Mouse (Mus musculus) lung, postnatal 10 days (tissue): ENCODE data around the gene Rfxap.

Experiments used
- DNase-seq: peaks from one replicate; pipeline ENCODE4 v3.0.0; 2021

The Rfxap gene

DNA sequence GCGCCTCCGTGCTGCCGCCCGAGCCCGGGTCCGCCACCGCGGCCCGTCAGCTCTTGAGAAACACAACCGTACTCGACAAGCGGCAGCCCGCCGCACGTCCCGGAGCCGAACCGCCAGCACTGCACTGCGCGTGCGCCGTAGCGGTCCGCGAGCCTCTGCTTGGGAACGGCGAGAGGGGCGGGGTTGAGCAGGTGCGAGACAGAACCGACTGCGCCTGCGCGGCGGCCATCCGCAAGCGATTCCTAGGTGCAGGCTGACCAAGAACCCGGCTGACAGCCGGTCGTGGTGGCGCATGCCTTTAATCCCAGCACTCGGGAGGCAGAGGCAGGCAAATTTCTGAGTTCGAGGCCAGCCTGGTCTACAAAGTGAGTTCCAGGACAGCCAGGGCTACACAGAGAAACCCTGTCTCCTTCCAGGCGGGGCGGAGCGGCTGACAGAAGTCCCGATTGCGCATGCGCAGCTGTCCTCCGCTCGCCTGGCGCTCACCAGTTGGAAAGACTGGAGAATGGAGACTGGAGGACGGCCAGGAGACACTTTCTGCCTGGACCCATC, at the start of gene Rfxap:
TSS of gene Rfxap (minus strand) at position 126 of the 552 bp plus-strand sequence.
- peak; percentile 96 for DNase-seq

DNA sequence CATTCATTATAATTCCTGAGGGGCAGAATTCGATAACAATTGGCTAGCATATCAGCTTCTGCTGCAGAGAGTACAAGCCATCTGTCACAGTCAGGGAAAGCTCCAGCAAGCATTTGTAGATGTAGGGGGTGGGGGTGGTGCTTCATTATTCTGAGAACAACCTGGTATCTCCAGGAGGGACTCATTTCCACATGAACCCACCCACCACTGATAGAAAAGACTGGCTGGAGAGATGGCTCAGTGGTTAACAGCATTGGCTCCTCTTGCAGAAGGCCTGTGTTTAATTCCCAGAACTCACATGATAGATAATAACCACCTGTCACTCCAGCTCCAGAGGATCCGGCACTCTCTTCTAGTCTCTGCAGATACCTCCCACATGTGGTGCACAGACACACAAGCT, 27.8 kb upstream of the Rfxap start:
- no peak for DNase-seq

DNA sequence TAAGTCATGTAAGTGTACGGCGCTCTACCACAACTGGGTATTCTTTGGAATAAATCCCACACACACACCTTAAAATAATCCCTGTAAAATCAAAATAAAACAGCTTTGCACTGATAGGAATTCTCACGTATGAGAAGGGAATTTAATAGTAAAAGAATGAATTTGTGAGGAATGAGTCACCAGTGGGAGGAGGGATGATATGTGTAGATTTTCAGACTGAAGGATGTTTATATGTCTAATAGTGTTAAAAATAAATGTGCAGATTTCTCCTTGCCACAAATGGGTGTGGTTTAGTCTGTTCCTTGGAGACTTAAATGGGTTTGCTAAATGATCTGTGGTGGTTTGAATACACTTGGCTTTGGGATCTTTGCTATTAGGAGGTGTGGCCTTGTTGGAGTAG, 24.9 kb upstream of the Rfxap start:
- DNase-seq, result no peak

- no peak for DNase-seq
These were observed 14.9 kb upstream of the Rfxap start for GRCm38 (mm10) chr3:54822526-54822925.

GRCm38 (mm10) chr3:54815292-54815691, 7.7 kb upstream of the Rfxap start:
- DNase-seq, result peak; percentile 57

DNA sequence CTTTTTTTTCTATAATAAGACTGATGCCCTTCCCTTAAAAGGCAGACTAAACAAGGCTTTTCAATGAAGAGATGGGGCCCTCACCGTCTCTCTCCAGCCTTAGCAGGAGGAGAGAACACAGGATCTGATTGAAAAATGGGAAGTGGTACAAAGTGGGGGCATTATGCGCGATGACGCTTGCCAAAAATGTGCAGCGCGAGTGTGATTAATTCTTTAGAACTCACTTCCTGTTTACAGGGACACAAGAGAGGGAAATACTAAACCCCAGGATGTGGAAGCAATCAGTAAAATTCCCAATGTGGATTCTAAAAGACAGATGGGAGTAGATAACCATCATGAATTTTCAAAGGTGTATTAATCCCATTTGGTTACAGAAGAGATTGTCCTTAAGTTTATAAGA, 7.0 kb upstream of the Rfxap start:
- no peak for DNase-seq

DNA sequence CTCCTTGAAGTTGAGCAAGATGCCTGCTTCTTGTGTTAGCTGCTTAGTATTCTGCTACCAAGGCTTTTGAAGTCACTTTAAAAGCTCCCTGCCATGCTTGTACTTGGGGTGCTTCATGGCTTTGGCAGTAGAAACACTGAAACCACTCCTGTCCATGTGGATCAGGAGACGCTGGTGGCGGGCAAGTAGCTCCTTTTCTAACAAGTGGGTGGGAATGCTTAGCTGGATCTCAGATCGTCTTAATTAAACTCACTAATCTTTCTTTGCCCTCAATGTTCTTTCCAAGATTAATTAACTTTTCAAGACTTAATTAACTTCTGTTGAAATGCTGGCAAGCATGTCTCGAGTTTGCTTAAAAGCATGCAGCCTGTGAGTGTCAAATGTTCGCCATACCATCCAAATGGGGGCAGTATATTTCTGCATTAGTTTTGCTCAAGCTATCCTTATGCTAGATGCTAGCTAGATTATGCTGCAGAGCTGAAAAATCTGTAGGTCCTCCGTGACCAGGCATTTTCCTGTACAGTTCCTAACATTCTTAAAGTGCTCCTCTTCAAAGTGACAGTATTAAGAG, 5.9 kb upstream of the Rfxap start:
- no peak for DNase-seq

DNA sequence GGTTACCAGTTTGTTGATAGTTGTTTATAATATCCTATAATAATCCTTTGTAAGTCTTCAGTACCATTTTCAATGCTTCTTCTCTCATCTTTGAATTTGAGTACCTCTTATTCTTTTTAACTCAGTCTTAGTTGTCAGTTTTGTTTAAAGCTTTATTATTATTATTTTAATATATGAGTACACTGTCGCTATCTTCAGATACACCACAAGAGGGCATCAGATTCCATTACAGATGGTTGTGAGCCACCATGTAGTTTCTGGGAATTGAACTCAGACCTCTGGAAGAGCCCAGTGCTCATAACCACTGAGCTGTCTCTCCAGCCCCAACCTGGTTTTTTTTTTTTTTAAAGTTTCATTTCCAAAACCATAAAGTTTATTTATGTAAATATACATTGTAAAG, 4.0 kb upstream of the Rfxap start:
- no peak for DNase-seq

GRCm38 (mm10) chr3:54809111-54809510, 1.5 kb upstream of the Rfxap start:
- DNase-seq, result no peak

DNA sequence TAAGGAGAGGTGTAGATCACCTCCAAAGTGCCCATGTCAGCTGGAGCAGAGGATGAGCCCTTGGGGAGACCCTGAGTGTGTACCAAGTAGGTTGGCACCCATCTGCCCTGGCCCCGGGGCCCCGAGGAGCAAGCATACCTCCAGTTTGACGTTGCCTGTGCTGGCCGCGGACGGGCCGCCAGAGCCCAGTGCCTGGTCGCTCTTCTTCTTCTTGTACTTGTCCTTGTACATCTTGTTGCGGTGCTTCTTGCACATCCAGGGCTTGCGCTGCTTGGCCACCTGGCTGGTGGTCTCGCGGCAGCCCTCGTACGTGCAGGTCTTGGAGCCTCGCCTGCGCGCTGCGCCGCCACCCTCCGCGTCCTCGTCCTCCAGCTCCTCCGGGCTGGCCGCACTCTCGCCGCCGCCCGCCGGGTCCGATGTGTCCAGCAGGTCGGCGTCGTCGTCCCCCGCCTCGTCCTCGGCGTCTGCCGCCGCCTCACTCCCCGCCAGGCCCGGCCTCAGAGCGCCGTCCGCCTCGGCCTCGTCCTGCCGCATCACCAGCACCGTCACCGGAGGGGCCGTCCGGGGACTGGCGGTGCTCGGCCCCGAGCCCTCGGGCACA, 430 bp downstream of the Rfxap start:
- no peak for DNase-seq

GRCm38 (mm10) chr3:54803713-54804112, 3.9 kb downstream of the Rfxap start:
- no peak for DNase-seq

DNA sequence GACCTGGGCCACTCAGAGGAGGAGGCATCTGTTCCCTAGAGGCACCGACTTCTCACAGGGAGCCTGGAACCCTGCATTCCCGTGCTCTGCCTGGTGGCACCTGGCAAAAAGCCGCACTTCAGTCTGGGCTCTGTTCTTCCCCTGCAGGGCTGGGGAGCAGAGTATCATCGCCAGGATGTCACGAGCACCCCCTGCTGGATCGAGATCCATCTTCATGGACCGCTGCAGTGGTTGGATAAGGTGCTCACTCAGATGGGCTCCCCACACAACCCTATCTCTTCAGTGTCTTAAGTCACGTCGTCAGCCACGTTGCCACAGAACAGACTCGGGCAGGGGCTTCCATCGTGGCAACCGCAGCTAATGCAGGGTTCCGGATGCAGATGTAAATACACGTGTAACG, 10.4 kb downstream of the Rfxap start:
- DNase-seq, result peak; percentile 67

DNA sequence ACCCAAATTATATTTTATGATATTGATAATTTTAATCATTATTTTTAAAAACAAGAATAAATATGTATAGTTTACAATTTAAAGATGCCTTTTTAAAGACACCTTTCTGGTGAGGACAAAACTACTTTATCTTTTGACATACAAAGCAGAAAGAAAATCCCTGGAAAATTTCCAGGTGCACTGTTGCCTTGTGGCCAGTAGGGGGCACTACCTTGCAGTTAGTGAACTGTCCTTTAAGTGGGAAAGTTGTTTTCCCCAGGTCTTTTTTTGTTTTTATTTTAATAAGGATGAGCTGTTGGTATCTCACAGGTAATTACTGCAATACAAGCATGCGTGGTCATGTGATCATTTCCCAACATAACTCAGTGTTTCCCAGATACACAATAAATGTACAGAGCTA, 11.8 kb downstream of the Rfxap start:
- peak; percentile 43 for DNase-seq

GRCm38 (mm10) chr3:54795379-54795778, 12.2 kb downstream of the Rfxap start:
- DNase-seq, result no peak

DNA sequence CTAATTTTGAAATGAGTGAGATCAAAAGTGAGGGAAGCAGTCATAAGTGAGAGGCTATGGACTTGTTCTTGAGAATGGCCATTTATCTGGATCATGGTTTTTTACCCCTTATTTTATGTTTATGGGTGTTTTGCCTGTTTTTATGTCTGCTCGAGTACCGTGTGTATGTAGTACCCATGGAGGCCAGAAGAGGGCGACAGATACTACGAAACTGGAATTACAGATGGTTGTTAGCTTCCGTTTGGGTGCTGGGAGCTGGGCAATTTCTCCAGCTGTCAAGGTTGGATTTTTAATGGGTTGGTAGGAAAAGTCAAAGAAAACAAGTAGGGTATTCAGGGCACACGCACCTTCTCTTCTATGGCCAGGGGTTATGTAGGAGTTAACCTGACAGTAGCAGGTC, 13.8 kb downstream of the Rfxap start:
- DNase-seq, result no peak

DNA sequence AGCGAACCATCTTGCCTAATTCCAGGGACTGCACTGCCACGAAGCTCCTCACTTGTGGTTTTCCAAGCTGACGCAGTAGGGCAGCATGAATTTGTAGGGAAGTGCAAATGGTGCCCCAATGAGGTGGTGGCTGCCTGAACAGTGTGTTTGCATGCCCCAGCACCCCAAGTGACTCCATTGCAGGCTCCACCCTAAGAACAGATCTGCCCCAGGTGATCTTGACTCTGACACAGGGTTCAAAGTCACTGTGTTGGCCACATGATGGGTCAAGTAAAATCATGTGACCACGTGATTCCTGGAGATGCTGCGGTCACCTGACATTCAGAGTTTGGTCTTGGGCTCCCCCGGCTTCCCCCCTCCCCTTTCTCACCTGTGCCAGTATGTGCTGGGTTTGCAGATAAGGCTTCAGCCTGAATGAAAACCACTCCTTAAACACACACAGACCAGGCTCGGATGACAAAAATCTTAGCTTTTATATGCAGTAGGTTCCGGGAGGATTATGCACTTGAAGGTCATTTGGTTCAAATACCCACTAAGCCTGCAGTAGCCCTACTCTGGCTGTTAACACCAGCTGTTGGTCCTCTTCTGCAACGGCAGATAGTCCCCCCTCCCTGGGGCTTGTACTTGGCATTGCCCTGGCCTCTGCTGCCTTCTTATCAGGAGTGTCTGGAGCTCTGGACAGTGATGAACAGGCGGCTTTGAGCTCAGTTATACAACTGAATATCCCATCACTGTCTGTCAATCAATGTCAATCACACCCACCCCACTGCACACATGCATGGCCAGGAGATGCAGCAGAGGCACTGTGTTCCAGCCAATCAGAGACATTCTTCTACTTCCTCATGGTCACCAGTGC, 15.5 kb downstream of the Rfxap start:
- DNase-seq, result no peak

DNA sequence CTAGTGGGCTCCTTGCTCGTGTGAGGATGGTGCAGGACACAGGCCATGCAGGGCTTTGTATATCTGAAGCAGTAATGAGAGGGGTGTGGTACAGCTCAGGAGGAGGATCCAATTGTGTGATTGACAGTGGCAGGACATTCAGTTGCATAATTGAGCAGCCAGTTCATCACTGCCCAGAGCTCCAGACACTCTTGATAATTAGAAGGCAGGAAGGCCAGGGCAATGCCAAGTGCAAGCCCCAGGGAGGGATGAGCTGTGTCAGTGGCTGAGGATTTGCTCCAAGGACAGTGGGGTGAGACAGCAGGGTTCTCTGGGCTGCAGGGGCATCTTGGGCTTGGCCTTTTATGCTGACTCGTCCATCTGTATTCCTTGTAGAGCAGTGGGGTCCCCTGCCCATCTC, 17.0 kb downstream of the Rfxap start:
- no peak for DNase-seq

DNA sequence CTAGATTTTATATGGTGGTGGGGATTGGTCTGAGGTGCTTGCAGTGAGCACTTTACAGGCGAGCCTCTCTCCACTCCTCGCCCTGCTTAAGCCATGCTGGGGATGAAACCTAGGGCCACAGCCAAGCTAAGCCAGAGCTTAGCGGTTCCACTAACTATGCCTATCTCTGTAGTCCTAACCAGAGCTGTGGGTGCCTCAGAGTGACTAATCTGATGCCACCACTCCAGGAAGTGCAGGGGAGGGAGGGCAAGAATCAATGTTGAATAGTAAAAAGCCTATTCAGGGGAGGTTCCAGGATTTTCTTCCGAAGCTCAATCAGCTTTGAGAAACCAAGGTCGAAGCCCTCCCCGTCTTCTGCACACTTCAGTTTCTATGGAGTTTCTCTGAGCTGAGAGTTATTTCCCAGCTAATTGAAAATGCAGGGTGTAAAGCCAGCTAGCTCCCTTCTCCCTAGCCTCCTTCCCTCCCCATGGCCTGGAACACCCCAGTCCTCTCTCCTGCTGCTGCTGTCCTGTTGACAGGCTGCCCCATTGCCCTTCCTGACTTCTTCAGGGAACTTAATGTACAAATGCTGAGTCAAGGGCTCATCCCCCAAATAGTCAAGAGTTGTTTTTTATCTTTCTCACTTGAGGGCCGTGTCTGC, 31.5 kb downstream of the Rfxap start:
- DNase-seq, result no peak

GRCm38 (mm10) chr3:54773613-54774012, 34.0 kb downstream of the Rfxap start:
- DNase-seq, result no peak

DNA sequence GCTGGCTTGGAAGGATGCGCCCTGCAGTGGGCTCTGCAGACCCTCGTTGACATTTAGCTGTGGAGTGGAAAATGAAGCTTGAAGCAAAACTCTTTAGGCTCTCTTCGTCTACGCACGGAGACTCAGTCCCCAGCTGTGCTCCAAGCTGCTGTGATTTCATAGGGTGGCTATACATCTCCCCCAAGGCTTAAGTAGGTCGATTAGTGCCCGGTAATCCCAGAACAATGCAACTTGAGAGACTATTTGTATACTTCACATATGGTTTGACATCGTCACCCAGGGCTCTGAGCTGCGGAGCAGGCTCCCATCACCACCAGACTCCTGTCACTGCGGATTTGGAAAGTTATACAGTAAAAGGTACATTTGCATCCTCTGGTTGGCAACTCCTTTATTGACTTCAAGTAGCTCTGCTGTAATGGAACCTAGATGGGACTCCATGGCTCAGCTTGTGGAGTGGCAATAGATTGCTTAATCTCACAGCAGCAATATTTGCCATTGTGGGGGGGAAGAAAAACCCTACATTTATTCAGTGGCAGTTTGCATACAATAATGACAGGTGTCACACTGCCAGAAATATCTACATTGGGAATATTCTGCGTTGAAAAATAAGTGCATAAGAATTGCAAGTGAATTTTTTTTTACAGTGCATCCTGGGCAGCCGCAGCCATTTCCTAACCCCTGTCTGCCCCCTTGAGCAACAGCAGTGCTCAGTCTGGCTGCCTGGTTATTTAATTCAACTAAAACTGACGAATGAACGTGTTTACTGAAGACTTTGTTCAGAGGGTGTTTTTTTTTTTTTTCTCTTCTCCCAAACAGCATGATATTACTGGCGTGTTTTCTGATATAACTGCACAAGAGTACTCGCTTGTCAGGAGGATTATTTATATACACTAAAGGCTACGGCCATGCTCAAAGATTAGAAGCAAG, 38.0 kb downstream of the Rfxap start:
- no peak for DNase-seq

- DNase-seq, result no peak
These were observed 39.0 kb downstream of the Rfxap start for GRCm38 (mm10) chr3:54768592-54768991.

- DNase-seq, result no peak
These were observed 40.8 kb downstream of the Rfxap start for GRCm38 (mm10) chr3:54766811-54767210.
